Mouse (Mus musculus): ENCODE measurements at regions not wholly inside any gene's neighbourhood (a gene's known extent, or its start where the extent isn't known, plus 50 kb on each side); places are given as distances from the start of the nearest gene placed in this dataset.
A peak's percentile ranks its signal among the peaks of the same experiment; 100 is the strongest.

DNA sequence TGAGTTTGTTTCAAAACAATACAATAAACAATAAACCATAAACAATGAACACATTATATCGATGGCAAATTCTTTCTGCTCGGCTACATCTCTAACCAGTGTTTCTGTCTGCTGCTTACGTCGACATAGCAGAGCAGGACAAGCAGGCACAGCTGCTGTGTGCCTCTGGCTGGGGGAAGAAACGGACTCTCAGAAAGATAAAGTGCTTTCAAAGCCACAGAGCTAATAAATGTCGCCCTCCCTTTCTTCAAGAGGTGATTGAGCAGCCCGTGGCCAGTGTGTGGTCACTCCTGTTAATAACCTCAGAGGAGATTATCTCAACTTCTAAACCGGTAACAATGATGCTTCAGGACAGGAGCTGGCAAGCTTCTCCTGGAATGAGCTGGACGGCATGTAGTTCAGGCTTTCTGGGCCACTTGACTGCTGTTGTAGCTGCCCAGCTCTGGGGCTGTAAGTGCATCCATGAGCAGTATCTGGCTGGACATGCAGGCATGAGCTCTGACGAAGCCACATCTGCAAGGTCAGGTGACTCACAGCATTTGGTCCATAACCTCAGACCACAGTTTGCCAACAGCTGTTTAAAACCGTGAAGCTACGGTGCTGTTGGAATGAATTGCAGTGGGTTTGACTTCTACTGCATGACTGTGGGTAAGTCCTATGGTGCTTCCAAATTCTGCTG, 55.6 kb downstream of the Evx1 start:
- intact Hi-C loops (cut with DNase I): no loop called here
- DNase-seq: peak in 1 of 2 experiments; percentile 5

DNA sequence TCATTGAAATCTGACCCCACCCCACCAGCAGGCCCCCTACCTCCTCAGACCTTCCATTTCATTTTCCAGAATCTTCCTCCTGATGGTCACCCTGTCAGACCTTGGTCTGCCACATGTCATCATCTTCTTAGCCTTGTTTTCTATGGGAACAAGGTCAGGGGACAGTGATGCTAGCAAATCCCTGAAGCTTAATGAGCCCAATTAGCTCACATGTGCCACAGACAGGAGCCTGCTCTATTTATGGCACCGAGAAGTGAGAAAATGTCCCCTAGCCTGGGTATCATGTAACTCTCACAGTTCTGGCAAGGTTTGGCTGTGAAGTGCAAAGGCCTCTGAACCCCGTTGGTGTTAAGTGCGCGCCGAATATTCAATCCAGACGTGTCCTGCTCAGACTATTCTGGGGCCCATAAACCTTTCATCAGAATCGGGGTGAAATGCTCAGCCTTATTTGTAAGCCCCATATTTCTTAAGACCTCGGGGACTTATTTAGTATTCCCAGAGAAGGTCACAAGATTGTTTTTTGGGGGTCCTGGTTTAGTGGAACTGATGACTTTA, 57.6 kb downstream of the Evx1 start:
- intact Hi-C loops (cut with DNase I): no loop called here
- DNase-seq: no peak

DNA sequence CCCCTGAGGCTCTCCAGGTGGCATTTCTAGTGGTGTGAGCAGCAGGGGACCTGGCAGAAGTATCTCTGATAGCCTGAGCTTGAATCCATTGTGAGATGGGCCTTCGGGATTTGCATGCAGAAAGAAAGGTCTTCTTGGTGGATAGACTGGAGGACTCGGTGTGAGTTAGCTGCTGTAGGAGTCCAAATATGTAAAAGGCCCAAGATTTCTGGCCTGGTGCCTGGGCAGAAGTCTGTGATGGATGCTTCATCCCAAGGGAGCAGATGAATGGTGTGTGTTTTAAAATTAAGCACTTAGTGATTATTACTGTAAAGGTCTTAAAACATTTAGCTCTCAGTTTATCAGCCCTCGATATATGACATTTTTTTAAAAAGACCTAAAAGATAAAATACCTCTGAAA, 65.8 kb downstream of the Evx1 start:
- intact Hi-C loops (cut with DNase I): no loop called here
- no peak for DNase-seq

DNA sequence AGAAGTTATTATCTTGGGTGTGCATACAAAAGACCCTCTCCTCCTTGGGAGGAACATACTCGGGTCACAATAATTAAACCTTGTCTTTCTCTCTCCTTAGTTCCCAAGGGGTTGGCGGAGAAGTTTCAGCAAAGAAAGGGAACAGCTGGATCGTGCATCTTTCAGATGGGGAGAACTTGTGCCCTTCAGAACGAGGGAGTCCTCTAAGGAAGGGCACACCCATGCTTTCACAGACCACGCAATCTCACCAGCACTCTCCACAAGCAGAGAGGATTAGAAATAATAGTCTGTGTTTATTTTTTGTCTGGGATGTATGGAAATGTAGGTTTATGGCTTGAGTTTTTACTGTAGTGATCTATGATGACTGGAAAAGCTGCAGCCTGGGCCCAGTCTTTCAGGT, 66.3 kb downstream of the Evx1 start:
- intact Hi-C loops (cut with DNase I): no loop called here

DNA sequence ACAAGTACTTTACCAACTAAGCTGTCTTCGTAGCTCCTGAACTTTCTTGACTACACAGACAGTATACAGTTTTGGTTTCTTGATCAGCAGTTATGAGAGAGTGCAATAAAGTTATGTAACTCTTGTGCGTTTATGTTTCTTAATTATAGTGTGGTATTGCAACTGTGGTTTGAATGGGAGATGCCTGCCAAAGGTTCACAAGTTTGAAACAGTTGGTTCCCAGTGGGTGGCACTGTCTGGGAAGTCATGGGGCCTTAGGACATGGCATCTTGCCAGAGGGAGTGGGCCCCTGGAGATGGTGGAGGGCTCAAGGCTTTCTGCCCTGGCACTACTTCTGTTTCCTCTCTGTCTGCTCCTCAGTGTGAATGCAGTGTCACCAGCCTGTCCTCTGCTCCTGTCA, 71.7 kb downstream of the Evx1 start:
- intact Hi-C loops (cut with DNase I): no loop called here
- DNase-seq: no peak

More for the DNA sequence above, 66.3 kb downstream of the Evx1 start:
- no peak for DNase-seq

DNA sequence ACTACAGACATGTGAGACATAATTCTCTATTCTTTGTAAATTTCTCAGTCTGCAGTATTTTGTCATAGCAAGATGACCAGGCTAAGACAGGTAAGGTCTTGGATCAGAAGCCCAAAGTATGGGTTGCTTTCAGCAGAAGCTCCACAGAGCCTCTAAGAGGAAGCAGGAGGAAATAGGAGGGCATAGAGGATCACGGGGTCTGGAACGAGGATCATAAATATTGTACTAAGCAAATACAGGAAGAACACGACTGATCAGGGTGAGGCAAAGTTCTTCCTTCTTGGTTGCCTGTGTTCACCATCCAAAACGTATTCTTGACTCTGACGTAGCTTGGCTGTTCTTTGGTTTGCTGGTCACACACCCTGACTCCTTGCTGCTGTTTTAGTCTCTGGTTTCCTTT, 88.1 kb downstream of the Evx1 start:
- no peak for DNase-seq
- intact Hi-C loops (cut with DNase I): no loop called here

DNA sequence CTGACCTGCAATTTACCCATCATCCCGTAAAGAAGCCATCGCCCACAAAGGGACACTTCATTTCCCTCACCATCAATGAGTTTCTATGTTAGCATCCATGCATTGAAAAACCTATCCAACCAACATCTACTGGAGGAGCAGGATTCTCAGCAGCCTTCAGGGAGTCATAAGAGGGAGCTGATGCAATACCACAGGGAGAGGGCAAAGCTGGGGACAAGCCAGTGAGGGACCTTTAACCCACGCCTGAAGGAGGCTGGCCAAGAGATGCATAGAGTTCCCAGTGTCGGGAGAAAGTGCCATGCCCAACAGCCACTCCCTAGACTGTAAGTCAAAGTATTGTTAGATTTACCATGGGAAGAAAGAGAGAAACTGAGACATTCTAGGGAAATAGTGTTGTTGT, 96.7 kb downstream of the Evx1 start:
- intact Hi-C loops (cut with DNase I): no loop called here
- DNase-seq: no peak

DNA sequence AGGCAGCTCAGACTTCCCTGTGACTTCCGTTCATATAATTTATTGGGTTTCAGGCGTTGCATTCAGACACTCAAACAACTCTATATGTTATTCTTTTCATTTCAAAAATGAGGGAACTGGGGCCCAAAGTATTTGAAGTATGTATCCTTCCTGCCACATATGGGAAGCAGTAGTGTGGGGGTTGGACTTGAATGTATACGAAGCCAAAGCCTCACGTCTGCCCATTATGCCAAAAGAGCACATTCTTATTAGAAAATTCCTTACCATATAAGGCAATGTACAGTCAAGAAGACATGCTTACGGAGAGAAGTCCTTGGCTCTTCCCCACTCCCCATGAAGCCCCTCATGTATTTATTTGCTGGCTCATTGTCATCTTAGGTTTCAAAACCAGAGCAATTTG, 97.4 kb downstream of the Evx1 start:
- no peak for DNase-seq
- intact Hi-C loops (cut with DNase I): no loop called here

DNA sequence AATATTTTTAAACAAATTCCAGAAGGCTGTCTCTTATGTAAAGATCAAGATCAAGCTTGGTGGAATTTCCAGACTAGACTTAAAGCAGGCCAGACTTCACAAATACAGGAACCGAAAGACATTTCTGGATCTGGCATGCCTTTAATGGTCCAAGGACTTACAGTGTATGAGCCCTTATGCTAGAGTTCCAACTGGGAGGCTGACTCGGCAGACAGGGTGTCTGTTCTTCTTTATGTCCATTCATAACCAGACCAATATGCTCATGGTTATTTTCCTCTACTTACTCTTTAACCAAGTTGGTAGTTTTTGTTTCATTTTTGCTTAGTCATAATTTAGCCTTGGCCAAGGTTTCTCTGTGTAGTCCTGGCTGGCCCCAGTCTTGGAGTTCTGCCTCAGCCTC, 98.0 kb downstream of the Evx1 start:
- intact Hi-C loops (cut with DNase I): no loop called here
- DNase-seq: no peak

DNA sequence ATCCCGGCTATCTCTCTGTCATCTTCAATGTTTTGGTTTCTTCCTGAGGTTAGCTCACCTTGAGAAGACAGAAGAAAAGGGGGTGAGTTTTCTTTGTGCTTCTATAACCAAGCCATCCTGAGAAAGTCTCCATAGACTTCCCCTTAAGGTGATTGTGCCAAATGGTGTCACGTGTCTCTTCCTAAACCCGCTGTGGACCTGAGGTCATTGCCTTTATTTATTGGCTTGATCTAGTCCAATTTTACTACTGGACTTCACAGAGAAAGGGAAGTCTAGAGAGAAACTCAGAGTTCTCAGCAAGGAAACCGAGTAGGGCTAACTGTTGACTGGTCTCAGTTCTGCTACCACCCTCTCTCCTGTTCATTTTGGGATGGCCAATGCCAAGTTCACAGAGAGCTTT, 100.3 kb downstream of the Evx1 start:
- intact Hi-C loops (cut with DNase I): no loop called here

DNA sequence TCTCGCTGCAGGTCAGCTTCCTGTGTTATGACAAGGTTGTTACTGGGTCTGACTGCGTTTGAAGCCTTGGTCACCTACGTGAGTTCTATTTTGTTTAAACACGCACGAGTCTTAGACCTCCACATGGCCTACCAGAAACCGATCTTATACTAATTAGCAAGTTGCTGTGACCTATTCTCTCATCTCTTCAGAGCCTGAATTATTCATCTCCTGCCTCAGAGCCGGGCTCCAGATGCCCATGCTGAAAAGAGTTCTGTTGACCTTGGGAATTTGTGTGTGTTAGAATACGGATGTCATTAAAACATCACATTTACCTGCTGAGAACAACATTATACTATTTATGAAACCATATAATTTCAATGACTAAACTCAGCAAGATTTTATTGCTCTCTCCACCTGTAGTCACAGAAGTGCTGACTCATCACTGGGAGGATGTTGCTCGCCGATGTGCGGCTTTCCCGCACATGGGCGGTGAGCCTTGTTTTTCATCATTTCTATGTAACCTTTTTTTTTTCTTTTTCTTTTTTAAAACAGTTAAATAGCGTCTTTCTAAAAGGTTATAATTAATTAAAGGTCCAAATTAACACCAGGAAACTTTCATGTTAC, 102.1 kb downstream of the Evx1 start:
- intact Hi-C loops (cut with DNase I): loop anchor here (5.0 kb wide), 1 partner anchor 162 kb away; no protein-coding TSS in a partner anchor
- DNase-seq: no peak

More for the DNA sequence above, 100.3 kb downstream of the Evx1 start:
- no peak for DNase-seq

DNA sequence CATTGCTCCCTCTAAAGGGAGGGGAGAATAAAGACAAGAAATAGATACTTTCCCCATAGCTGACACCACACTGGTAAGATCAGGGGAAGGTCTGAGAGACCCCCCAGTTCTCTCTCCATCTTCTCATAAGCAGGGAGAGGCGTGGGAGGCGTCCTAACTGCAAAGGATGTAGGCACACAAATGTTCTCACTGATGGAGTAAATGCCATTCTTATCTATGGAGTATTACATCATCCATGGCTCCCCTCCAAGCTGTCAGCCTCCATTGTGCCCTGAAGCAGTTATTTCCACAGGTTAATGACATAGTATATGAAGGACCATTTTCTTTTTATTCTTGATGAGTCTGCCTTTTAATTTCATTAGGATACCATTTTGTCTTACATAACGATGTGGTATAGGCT, 103.2 kb downstream of the Evx1 start:
- intact Hi-C loops (cut with DNase I): loop anchor here (5.0 kb wide), 1 partner anchor 161 kb away; no protein-coding TSS in a partner anchor
- no peak for DNase-seq

DNA sequence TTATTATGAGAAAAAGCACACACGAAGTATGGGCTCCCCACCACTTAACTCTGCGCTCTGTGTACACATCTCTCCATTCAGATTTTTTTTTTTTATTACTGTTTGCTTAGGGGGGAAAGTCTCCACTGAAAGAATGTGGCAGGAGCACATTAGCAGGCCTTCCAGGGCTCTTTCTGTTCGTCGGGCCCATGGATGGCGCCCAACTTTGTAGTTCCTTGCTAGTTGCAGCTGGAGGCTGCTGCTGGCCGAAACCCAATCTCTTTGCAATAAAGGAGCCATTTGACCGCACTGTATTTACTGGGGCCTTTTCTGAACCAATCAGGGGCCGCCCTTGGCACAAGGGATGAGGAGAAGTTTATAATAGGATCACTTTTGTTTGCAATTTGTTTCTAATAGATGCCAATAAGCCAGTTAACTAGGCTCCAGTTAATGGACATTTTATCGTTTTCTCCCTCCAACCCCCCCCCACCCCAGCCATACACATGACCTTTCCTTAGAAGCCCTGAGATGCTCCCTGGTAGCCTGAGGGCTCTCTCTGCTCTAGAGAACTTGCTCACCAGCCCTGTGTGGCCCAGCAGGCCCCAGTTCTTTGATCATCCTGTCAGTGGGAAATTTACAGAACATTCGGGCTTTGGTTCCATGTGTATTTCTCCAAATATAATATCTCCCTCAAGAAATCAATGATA, 104.3 kb downstream of the Evx1 start:
- intact Hi-C loops (cut with DNase I): loop anchor here (5.0 kb wide), 1 partner anchor 160 kb away; no protein-coding TSS in a partner anchor
- DNase-seq: no peak

DNA sequence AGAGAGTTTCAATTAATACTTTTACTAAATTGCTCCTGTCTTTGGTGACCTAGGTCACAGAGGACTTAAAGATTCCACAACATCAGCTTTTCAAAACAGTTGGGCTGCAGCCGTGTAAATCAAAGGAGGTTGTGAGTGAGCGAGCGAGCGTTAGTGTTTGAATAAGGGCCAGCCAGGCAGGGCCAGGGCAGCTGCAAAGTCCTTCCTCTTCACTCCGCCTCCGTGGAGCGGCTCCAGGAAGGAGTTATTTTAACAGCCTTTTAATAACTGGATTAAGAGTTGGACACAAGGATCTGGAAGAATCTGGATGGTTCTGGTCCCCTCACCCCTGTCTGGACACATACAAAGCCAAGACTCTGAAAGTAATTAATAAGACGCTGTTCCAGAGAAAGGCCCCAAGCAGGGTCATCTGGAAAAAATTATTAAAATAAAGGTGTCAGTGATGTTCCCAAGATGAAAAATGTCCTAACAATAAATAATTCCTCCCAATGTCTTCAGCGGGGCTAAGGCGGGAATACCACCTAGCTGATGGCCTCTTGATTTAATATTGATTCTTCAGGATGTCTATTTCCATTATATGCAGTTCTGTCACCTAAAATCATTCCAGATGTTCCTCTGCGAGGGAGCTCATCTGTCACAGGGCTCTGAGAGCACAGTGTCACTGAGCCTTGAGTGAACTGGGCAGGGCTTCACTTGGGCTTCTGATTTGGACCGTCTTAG, 105.3 kb downstream of the Evx1 start:
- intact Hi-C loops (cut with DNase I): loop anchor here (5.0 kb wide), 1 partner anchor 159 kb away; no protein-coding TSS in a partner anchor
- peak; percentile 58 to 59 for DNase-seq

DNA sequence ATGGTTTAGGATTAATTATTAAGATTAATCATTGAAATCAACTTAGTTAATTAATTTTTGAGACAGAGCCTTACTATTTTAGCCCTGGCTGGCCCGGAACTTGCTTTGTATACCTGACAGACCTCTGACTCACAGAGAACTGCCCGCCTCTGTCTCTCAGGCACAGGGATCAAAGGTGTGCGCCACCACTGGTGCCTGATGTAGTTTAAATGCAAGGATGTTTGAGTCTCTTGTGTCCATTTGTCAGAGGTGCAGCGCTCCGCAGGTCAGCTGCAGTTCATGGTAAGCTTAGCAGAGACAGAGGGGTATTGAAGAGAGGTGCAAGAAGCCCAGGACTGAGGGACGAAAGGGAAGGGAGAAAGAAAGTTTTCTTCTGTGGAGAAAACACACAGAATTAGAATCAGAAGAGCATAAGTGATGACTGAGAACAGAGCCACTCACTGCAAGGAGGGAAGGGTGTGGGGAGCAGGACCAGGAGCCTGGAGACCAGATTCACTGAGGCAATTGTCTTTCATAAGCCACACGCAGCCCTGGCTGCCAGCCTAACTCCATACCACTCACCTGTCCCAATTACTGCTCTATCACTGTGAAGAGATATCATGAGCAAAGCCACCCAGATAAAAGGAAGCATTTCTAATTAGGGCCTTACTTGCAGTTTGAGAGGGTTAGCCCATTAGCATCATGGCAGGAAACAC, 107.1 kb downstream of the Evx1 start:
- intact Hi-C loops (cut with DNase I): no loop called here
- no peak for DNase-seq

DNA sequence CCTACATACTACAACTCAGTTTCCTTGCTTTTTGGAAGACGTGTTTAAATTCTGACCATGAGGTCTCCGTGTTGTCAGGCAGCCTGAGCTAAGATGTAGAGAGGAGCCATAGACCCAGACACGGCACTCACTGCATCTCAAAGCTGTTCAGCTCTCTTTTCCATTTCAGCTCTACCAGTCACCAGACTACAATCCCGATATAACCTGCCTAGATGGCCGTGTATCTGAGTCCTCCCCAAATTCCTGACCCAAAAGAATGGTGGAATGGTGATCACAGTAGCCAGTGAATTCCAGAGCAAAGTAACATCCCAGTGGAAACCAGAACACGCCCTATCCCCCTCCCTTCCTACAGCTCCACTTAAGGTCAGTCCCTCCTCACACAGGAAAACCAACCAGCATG, 108.5 kb downstream of the Evx1 start:
- no peak for DNase-seq
- intact Hi-C loops (cut with DNase I): no loop called here

DNA sequence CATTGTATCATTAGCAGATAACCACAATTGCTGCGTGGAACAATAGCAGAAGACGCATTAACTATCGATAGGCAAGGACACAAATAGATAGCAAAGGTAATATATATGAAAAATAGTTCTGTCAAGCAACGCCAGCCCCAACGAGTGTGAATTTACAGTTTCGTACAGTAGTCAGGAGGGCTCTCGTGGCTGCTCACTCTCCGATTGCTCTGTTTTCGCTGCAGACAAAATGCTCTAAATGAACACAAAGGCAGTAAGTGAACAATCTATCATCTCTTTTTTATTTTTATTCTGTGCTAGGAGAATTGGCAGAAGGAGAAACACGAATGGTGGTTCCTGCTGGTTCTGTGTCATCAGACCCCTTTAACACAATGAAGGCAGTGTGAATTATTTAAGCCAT, 109.4 kb downstream of the Evx1 start:
- no peak for DNase-seq
- intact Hi-C loops (cut with DNase I): no loop called here

DNA sequence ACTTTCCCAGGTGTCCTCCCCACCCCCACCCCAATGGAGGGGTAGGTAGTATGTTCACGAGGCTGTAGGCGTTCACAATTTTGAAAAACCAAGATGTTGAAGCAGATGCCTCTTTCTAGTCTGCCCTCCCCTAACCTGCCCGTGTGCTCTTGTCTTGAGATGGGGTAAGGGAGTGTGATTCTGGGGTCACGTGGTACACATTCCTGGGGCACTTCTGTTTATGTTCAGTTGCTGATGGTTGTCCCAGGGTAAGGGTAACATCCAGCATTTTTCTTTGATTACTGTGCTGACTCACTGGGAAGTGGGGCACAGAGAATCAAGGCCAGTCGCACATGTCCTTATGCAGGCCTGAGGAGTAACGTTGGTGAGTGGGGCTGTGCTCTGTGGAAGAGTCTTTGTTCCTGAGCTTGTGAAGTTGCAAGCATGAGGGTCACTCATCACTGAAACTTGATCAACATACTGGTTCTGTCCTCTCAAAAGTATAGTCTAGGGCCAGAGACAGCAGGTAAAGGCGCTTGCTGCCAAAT, 110.3 kb downstream of the Evx1 start:
- intact Hi-C loops (cut with DNase I): no loop called here
- no peak for DNase-seq

DNA sequence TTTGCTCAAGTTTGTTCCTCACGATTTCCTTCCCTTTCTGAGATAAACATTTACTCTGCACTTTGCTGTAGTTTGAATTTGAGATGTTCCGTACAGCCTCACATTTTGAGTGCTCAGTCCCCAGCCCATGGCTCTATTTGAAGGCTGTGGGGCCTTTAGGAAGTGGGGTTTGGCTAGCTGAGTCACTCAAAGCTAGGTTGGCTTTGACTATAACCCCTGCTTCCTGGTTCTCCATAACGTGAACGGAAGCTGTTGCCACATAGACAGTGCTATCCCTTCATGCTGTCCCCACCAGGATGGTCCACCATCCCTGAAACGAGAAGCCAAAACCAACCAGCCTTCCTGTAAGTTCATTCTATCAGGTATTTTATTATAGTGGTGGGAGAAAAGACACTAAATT, 111.1 kb downstream of the Evx1 start:
- intact Hi-C loops (cut with DNase I): no loop called here
- no peak for DNase-seq

DNA sequence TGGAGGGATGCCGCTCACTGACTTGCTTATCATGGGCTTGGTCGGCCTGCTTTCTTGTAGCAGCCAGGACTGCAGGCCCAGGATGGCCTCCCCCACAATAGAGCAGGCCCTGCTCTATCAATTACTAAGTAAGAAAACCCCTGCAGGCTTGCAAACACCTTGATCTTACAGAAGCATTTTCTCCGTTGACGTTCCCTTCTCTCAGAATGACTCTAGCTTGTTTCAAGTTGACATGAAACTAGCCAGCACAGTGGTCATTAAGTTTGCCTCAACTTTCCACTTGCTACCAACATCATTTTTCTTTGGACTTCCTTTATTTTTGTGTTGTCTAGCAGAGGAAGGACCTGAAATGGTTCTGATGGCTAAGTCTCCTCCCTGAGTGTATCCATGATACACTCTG, 111.8 kb downstream of the Evx1 start:
- intact Hi-C loops (cut with DNase I): no loop called here

More for the DNA sequence above, 111.8 kb downstream of the Evx1 start:
- DNase-seq: no peak

Measured in heart, postnatal 36 days (tissue).